Mouse (Mus musculus): ENCODE measurements around the gene Ebp. TPM values are rescaled to one million over a fixed set of nuclear protein-coding genes. Genes with fewer than 3 reads are reported as not detected.
A peak's percentile ranks its signal among the peaks of the same experiment; 100 is the strongest.

Ebp gene
- polyA plus RNA-seq, 1 experiment from 2014 or later, result 69.7 TPM

GRCm38 (mm10) chrX:8218114-8218513, 24.8 kb upstream of the Ebp start:
- ATAC-seq (replicated peaks; ENCODE audit: low FRiP score, low TSS enrichment, low read depth) (no peak), DNase-seq (ENCODE audit: low spot score) (no peak)
- H3K36me3 ChIP-seq (ENCODE audit: control insufficient read depth, insufficient read depth, low read length), result no peaks in the 10 kb centered on the region
- no peaks in the 10 kb centered on the region for H3K27me3 ChIP-seq (replicated peaks; ENCODE audit: control insufficient read depth, insufficient read depth, low read length)
- H3K4me2 ChIP-seq (ENCODE audit: low read length), result no peak overlapping the region
- H3K27ac ChIP-seq (ENCODE audit: low read depth), result no peak overlapping the region
- WGBS, result 65% methylated on average over 2 of the region's 2 CpGs
- no peak overlapping the region for H3K9ac ChIP-seq (ENCODE audit: low read length)
- no peak overlapping the region for H3K4me3 ChIP-seq (ENCODE audit: low read depth, low read length)
- no peaks in the 10 kb centered on the region for H3K9me3 ChIP-seq (ENCODE audit: control insufficient read depth, low read length)
- no peaks in the 10 kb centered on the region for H3K4me1 ChIP-seq (replicated peaks; ENCODE audit: control insufficient read depth, insufficient read depth, low read length)

GRCm38 (mm10) chrX:8217383-8217782, 24.1 kb upstream of the Ebp start:
- Histone ChIP-seq H3K4me3 (ENCODE audit: low read depth, low read length) (no peak overlapping the region), H3K9ac (ENCODE audit: low read length) (no peak overlapping the region), H3K4me2 (ENCODE audit: low read length) (no peak overlapping the region), H3K27me3 (replicated peaks; ENCODE audit: control insufficient read depth, insufficient read depth, low read length) (no peaks in the 10 kb centered on the region), H3K36me3 (ENCODE audit: control insufficient read depth, insufficient read depth, low read length) (no peaks in the 10 kb centered on the region), H3K27ac (ENCODE audit: low read depth) (no peak overlapping the region), H3K4me1 (replicated peaks; ENCODE audit: control insufficient read depth, insufficient read depth, low read length) (no peaks in the 10 kb centered on the region), H3K9me3 (ENCODE audit: control insufficient read depth, low read length) (no peaks in the 10 kb centered on the region)
- DNase-seq (ENCODE audit: low spot score) (no peak), ATAC-seq (replicated peaks; ENCODE audit: low FRiP score, low TSS enrichment, low read depth) (no peak)
- WGBS, result 43% methylated on average over 6 of the region's 6 CpGs

- WGBS, result 81% methylated on average over 7 of the region's 7 CpGs
- DNase-seq (ENCODE audit: low spot score) (no peak), ATAC-seq (replicated peaks; ENCODE audit: low FRiP score, low TSS enrichment, low read depth) (no peak)
- Histone ChIP-seq H3K4me3 (ENCODE audit: low read depth, low read length) (no peak overlapping the region), H3K36me3 (ENCODE audit: control insufficient read depth, insufficient read depth, low read length) (no peaks in the 10 kb centered on the region), H3K9ac (ENCODE audit: low read length) (no peak overlapping the region), H3K9me3 (ENCODE audit: control insufficient read depth, low read length) (no peaks in the 10 kb centered on the region), H3K4me1 (replicated peaks; ENCODE audit: control insufficient read depth, insufficient read depth, low read length) (no peaks in the 10 kb centered on the region), H3K27me3 (replicated peaks; ENCODE audit: control insufficient read depth, insufficient read depth, low read length) (no peaks in the 10 kb centered on the region), H3K27ac (ENCODE audit: low read depth) (no peak overlapping the region), H3K4me2 (ENCODE audit: low read length) (no peak overlapping the region)
These were observed 18.3 kb upstream of the Ebp start for GRCm38 (mm10) chrX:8211490-8212207.

GRCm38 (mm10) chrX:8209720-8210119, 16.4 kb upstream of the Ebp start:
- no peak overlapping the region for H3K4me2 ChIP-seq (ENCODE audit: low read length)
- H3K27ac ChIP-seq (ENCODE audit: low read depth), result no peak overlapping the region
- H3K27me3 ChIP-seq (replicated peaks; ENCODE audit: control insufficient read depth, insufficient read depth, low read length), result no peaks in the 10 kb centered on the region
- no peak for ATAC-seq (replicated peaks; ENCODE audit: low FRiP score, low TSS enrichment, low read depth)
- no peak overlapping the region for H3K4me3 ChIP-seq (ENCODE audit: low read depth, low read length)
- H3K4me1 ChIP-seq (replicated peaks; ENCODE audit: control insufficient read depth, insufficient read depth, low read length), result no peaks in the 10 kb centered on the region
- WGBS, result 60% methylated on average over 2 of the region's 2 CpGs
- H3K9me3 ChIP-seq (ENCODE audit: control insufficient read depth, low read length), result no peaks in the 10 kb centered on the region
- no peak for DNase-seq (ENCODE audit: low spot score)
- H3K9ac ChIP-seq (ENCODE audit: low read length), result no peak overlapping the region
- H3K36me3 ChIP-seq (ENCODE audit: control insufficient read depth, insufficient read depth, low read length), result no peaks in the 10 kb centered on the region

- ATAC-seq (replicated peaks; ENCODE audit: low FRiP score, low TSS enrichment, low read depth) (no peak), DNase-seq (ENCODE audit: low spot score) (no peak)
- H3K9me3 ChIP-seq (ENCODE audit: control insufficient read depth, low read length), result no peaks in the 10 kb centered on the region
- no peaks in the 10 kb centered on the region for H3K36me3 ChIP-seq (ENCODE audit: control insufficient read depth, insufficient read depth, low read length)
- H3K4me2 ChIP-seq (ENCODE audit: low read length), result peak overlapping the region; percentile 62
- no peaks in the 10 kb centered on the region for H3K4me1 ChIP-seq (replicated peaks; ENCODE audit: control insufficient read depth, insufficient read depth, low read length)
- WGBS, result 29% methylated on average over 4 of the region's 4 CpGs
- H3K4me3 ChIP-seq (ENCODE audit: low read depth, low read length), result no peak overlapping the region
- H3K27ac ChIP-seq (ENCODE audit: low read depth), result no peak overlapping the region
- no peaks in the 10 kb centered on the region for H3K27me3 ChIP-seq (replicated peaks; ENCODE audit: control insufficient read depth, insufficient read depth, low read length)
- no peak overlapping the region for H3K9ac ChIP-seq (ENCODE audit: low read length)
These were observed 13.9 kb upstream of the Ebp start for GRCm38 (mm10) chrX:8207224-8207623.

- peak overlapping the region; percentile 49 for H3K4me3 ChIP-seq (ENCODE audit: low read depth, low read length)
- WGBS, result 13% methylated on average over 11 of the region's 11 CpGs
- no peaks in the 10 kb centered on the region for H3K4me1 ChIP-seq (replicated peaks; ENCODE audit: control insufficient read depth, insufficient read depth, low read length)
- peak overlapping the region; percentile 62 for H3K4me2 ChIP-seq (ENCODE audit: low read length)
- no peaks in the 10 kb centered on the region for H3K27me3 ChIP-seq (replicated peaks; ENCODE audit: control insufficient read depth, insufficient read depth, low read length)
- H3K27ac ChIP-seq (ENCODE audit: low read depth), result no peak overlapping the region
- no peaks in the 10 kb centered on the region for H3K36me3 ChIP-seq (ENCODE audit: control insufficient read depth, insufficient read depth, low read length)
- no peaks in the 10 kb centered on the region for H3K9me3 ChIP-seq (ENCODE audit: control insufficient read depth, low read length)
- no peak for DNase-seq (ENCODE audit: low spot score)
- peak; percentile 69; the same call in 1 of the 2 replicates for ATAC-seq (replicated peaks; ENCODE audit: low FRiP score, low TSS enrichment, low read depth)
- H3K9ac ChIP-seq (ENCODE audit: low read length), result peak overlapping the region; percentile 45; the same call in 1 of the 2 replicates
These were observed 13.4 kb upstream of the Ebp start for GRCm38 (mm10) chrX:8206694-8207197.

GRCm38 (mm10) chrX:8206015-8206693, 12.8 kb upstream of the Ebp start, which contains the start of gene Porcn:
Porcn (minus strand) TSS chrX:8206525.
- Histone ChIP-seq H3K4me3 (ENCODE audit: low read depth, low read length) (peak within 1 kb of the TSS; percentile 49), H3K4me2 (ENCODE audit: low read length) (peak within 1 kb of the TSS; percentile 62), H3K36me3 (ENCODE audit: control insufficient read depth, insufficient read depth, low read length) (no peaks in the 10 kb centered on the region), H3K4me1 (replicated peaks; ENCODE audit: control insufficient read depth, insufficient read depth, low read length) (no peaks in the 10 kb centered on the region), H3K9me3 (ENCODE audit: control insufficient read depth, low read length) (no peaks in the 10 kb centered on the region), H3K9ac (ENCODE audit: low read length) (peak within 1 kb of the TSS; percentile 45), H3K27ac (ENCODE audit: low read depth) (no peak within 1 kb of the TSS), H3K27me3 (replicated peaks; ENCODE audit: control insufficient read depth, insufficient read depth, low read length) (no peaks in the 10 kb centered on the region)
- peak; percentile 94 for ATAC-seq (replicated peaks; ENCODE audit: low FRiP score, low TSS enrichment, low read depth)
- WGBS, result 11% methylated on average over 44 of the region's 46 CpGs
- peak; percentile 81 for DNase-seq (ENCODE audit: low spot score)

- Histone ChIP-seq H3K4me1 (replicated peaks; ENCODE audit: control insufficient read depth, insufficient read depth, low read length) (no peaks in the 10 kb centered on the region), H3K36me3 (ENCODE audit: control insufficient read depth, insufficient read depth, low read length) (no peaks in the 10 kb centered on the region), H3K27ac (ENCODE audit: low read depth) (no peak overlapping the region), H3K4me2 (ENCODE audit: low read length) (peak overlapping the region; percentile 62), H3K4me3 (ENCODE audit: low read depth, low read length) (peak overlapping the region; percentile 49; the same call in 1 of the 2 replicates), H3K27me3 (replicated peaks; ENCODE audit: control insufficient read depth, insufficient read depth, low read length) (no peaks in the 10 kb centered on the region), H3K9ac (ENCODE audit: low read length) (no peak overlapping the region; the same call in 1 of the 2 replicates), H3K9me3 (ENCODE audit: control insufficient read depth, low read length) (no peaks in the 10 kb centered on the region)
- WGBS, result 35% methylated on average over 7 of the region's 7 CpGs
- ATAC-seq (replicated peaks; ENCODE audit: low FRiP score, low TSS enrichment, low read depth) (no peak), DNase-seq (ENCODE audit: low spot score) (no peak)
These were observed 12.2 kb upstream of the Ebp start for GRCm38 (mm10) chrX:8205551-8205950.
